Mouse (Mus musculus): ENCODE data around the gene Ankrd60. TPM values are rescaled to one million over a fixed set of nuclear protein-coding genes. Genes with fewer than 3 reads are reported as not detected.

Ankrd60 gene
- polyA plus RNA-seq (2012; ENCODE audit: low replicate concordance): not detected in 2 replicates

DNA sequence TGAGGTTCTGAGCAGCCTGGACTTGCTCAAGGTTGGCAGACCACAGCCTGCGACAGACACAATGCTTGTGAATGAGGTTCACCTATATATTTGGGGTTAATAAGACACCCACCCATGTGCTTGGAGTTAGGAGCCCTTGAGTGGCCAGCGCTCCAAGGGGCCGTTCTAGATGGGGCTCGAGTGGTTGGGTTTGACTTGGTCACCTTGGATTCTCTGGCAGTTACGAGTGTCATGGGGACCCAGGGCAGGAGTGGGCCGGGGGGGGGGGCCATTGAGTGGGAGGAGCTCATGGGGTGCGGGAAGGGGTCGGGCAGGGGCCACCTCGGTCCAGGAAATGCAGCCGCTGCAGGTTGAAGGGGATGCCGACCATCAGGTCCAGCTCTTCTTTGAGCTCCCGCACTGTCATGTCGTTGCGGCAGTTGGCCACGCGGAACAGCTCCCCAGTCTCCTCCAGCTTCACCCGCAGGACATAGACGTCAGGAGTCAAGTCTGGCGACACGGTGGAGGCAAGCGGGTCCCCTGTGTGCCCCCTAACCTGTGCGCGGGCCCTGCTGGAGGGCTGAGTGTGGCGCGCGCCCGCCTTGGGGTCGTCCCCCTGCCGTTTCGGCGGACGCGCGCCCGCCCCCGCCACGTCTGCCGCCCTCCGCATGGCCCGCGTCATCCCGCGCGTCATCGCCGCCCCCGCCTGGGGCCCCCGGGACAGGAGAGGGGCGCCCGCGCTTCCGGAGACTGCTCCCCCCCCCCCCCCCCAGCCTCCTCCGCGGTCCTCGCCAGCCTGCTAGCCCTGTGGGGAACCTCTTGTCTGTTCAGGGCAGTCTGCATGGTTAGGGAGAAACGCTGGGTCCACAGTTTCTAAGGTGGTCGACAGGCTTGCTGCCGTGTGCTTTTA lies at the start of gene Ankrd60:
Ankrd60 (minus strand) TSS at position 697 of the 889 bp plus-strand sequence.

DNA sequence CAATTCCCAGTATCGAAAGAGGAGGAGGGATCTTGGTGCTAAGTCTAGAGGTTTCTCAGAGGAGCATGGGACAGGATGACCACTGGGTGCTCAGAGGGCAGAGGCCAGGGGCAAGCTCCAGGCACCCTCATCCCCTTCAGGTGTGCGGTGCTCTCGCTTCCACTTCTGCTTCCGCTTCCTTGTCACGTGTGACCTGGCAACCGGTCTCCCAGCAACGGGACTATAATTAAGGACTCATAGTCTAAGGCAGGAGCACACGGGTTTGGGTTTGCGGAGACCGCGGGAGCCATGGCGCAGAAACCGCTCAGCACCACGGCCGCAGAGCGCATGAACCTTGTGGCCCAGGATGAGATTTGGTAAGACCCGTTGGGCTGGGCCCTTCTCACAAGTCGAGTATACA lies 55.8 kb downstream of the Ankrd60 start, which contains the start of gene 1700021F07Rik:
1700021F07Rik (plus strand) TSS at position 211 of the 400 bp plus-strand sequence.

Other genes with a start within 250 kb of the Ankrd60 start
- not detected in 2 replicates for gene 1700021F07Rik, start 55.8 kb downstream of the Ankrd60 start, polyA plus RNA-seq (2012; ENCODE audit: low replicate concordance)
- gene Rab22a, start 81.4 kb upstream of the Ankrd60 start, polyA plus RNA-seq (2012; ENCODE audit: low replicate concordance): 14.0 and 40.5 TPM in 2 replicates
- not detected in 2 replicates for gene 1700010B08Rik, start 141.1 kb upstream of the Ankrd60 start, polyA plus RNA-seq (2012; ENCODE audit: low replicate concordance)
- gene Vapb, start 159.1 kb upstream of the Ankrd60 start, polyA plus RNA-seq (2012; ENCODE audit: low replicate concordance): 19.9 and 20.8 TPM in 2 replicates